Mouse (Mus musculus) heart, embryonic 11.5 days (tissue): Measurements from ENCODE around the gene Cpt1b. TPM values are rescaled to one million over a fixed set of nuclear protein-coding genes. Genes with fewer than 3 reads are reported as not detected.

Source experiments
- ATAC-seq: fragments of 200-750 bp; cut with Nextera tagmentation; replicated peaks from 2 replicates; pipeline ENCODE4 v1.8.0; 2017; ENCODE audit warnings: moderate library complexity; ENCODE audit not compliant: insufficient number of reproducible peaks, low FRiP score, low TSS enrichment
- H3K27ac ChIP-seq: fragments of 300-500 bp; sonication (generic); 2 replicates; pipeline ENCODE4 v1.5.1; 2014; ENCODE audit warnings: mild to moderate bottlenecking, low read depth, low read length
- H3K27me3 ChIP-seq: fragments of 300-500 bp; sonication (generic); 2 replicates; pipeline ENCODE4 v1.6.1; 2014; ENCODE audit warnings: mild to moderate bottlenecking, low read length, mixed read lengths; ENCODE audit not compliant: control insufficient read depth, insufficient read depth
- H3K36me3 ChIP-seq: fragments of 300-500 bp; sonication (generic); 2 replicates; pipeline ENCODE4 v1.6.1; 2014; ENCODE audit warnings: mild to moderate bottlenecking, low read length, moderate library complexity, mixed read lengths; ENCODE audit not compliant: control insufficient read depth, insufficient read depth
- H3K4me1 ChIP-seq: fragments of 300-500 bp; sonication (generic); 2 replicates; pipeline ENCODE4 v1.6.1; 2014; ENCODE audit warnings: low read length; ENCODE audit not compliant: control insufficient read depth, insufficient read depth
- H3K4me2 ChIP-seq: fragments of 300-500 bp; sonication (generic); 2 replicates; pipeline ENCODE4 v1.6.1; 2014; ENCODE audit warnings: mild to moderate bottlenecking, moderate library complexity
- H3K4me3 ChIP-seq: fragments of 300-500 bp; sonication (generic); 2 replicates; pipeline ENCODE4 v1.5.1; 2014; ENCODE audit warnings: low read depth, low read length
- H3K9ac ChIP-seq: fragments of 300-500 bp; sonication (generic); 2 replicates; pipeline ENCODE4 v1.6.1; 2014; ENCODE audit warnings: mild to moderate bottlenecking, low read depth, low read length, moderate library complexity
- H3K9me3 ChIP-seq: fragments of 300-500 bp; sonication (generic); replicated peaks from 2 replicates; pipeline ENCODE4 v1.6.1; 2016; ENCODE audit warnings: low read length; ENCODE audit not compliant: control insufficient read depth
- WGBS: fragments of 180-500 bp; shearing (Covaris S2); extraction: QIAGEN DNeasy Blood & Tissue Kit; methylation state at CpG from one replicate; pipeline ENCODE4 v1.1.7; 2014; ENCODE audit not compliant: insufficient replicate concordance; 5-methylcytosine and 5-hydroxymethylcytosine counted together
- polyA plus RNA-seq: library from polyadenylated mRNA; unstranded; fragments of >200 nt; fragmentation: Nextera tagmentation; extraction: Ambion mirVana; gene quantifications from 2 replicates; pipeline ENCODE4 v1.2.1, GENCODE M21; 2014

Gene Cpt1b
- polyA plus RNA-seq, 1 experiment from 2014 or later: 111 TPM

DNA sequence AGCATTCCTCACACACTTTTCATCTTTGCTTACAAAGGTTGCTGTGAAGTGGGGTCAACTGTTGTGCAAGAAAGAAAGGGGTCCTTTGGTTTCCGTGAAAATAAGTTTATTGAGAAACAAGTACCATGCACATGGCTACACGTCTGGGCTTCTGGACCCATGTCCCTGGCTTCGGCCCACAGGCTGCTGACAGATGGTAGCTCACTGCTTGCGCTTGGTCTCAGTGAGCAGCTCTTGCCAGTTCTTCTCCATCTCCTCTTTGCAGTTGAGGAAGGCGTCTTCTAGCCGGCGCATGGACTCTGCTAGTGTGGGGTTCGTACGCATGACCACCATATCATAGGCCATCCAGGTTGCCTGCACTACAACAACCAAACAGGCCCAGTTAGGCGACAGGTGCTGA, 35.6 kb downstream of the Cpt1b start:
- H3K9ac ChIP-seq: no peak overlapping the region
- no peaks in the 10 kb centered on the region for H3K4me1 ChIP-seq
- ATAC-seq: no peak
- H3K36me3 ChIP-seq: no peaks in the 10 kb centered on the region
- no peak overlapping the region for H3K4me2 ChIP-seq
- H3K9me3 ChIP-seq: no peaks in the 10 kb centered on the region
- WGBS: 81% methylated on average over 10 of the region's 10 CpGs
- H3K27me3 ChIP-seq: peaks cover 10% of the 10 kb centered on the region
- H3K4me3 ChIP-seq: no peak overlapping the region
- no peak overlapping the region for H3K27ac ChIP-seq

DNA sequence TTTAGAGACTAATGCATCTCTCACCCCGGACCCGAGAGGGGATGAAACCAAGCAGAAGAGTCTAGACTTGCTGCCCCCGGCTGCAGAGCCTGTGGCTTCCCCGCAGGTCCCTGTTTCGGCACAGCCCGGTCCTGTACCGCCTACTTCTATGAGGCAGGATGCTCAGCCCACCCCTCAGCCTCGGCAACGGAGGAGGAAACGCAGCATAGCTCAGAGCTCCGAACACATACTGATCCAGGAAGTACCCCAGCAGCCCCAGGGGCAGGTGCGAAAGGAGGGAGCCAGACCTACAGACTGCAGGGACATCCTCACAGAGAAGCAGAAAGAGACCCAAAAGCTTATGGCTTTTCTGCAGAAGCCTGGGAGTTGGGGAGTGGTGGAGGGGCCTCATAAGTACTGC, 38.5 kb downstream of the Cpt1b start:
- H3K27me3 ChIP-seq: peaks cover 10% of the 10 kb centered on the region
- no peaks in the 10 kb centered on the region for H3K36me3 ChIP-seq
- no peaks in the 10 kb centered on the region for H3K4me1 ChIP-seq
- ATAC-seq: no peak
- H3K4me2 ChIP-seq: no peak overlapping the region
- WGBS: 34% methylated on average over 12 of the region's 12 CpGs
- no peaks in the 10 kb centered on the region for H3K9me3 ChIP-seq
- H3K27ac ChIP-seq: no peak overlapping the region
- no peak overlapping the region for H3K4me3 ChIP-seq
- H3K9ac ChIP-seq: no peak overlapping the region

DNA sequence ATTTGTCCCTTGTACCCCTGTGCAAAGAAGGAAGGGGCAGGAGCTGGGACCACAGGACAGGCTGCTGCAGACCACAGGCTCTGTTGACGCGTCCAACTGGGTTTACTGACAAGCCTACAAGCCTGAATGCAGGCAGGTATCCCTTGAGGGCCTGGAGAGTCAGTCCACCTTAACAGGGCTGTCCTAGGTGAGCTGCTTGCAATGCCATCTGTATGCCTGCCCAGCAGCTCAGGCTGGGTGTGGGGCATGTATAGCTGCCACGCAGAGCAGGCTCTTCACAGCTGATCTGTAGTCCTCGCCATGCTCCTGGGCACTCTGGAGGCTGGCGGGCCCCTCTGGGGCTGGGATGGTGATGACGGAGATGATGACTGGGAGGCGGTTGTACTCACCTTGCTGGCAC, 41.0 kb downstream of the Cpt1b start, which contains the start of gene Klhdc7b:
Klhdc7b (plus strand) TSS at position 301 of the 400 bp plus-strand sequence.
- Histone ChIP-seq H3K4me3 (no peak within 1 kb of the TSS), H3K9ac (no peak within 1 kb of the TSS), H3K4me2 (no peak within 1 kb of the TSS), H3K4me1 (no peaks in the 10 kb centered on the region; the same call in 1 of the 2 replicates), H3K9me3 (no peaks in the 10 kb centered on the region), H3K36me3 (no peaks in the 10 kb centered on the region), H3K27me3 (peaks cover 18% of the 10 kb centered on the region), H3K27ac (no peak within 1 kb of the TSS)
- 74% methylated on average over 7 of the region's 7 CpGs for WGBS
- ATAC-seq: no peak

DNA sequence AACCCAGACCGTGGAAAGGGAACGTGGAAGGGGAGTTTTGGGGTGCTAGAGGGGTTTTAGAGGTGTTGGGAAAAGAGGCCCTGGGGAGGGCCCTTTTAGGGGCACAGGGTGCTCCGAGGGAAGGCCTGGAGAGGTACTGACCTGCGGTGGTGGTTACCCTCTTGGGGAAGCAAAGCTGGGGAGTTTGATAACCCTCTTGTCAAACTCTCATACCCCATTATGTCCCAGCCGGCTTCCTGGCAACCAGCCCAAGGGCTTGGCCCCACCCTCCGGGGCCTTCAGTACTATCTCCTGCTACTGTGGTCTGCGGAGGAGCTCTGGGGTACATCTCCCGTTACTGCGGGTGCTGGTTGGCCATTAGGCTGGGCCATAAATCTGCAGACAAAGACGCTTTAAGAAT, 46.2 kb downstream of the Cpt1b start:
- 6% methylated on average over 10 of the region's 10 CpGs for WGBS
- no peaks in the 10 kb centered on the region for H3K36me3 ChIP-seq
- peak overlapping the region; percentile 54; the same call in 1 of the 2 replicates for H3K9ac ChIP-seq
- H3K27ac ChIP-seq: no peak overlapping the region
- H3K4me1 ChIP-seq: peaks cover 16% of the 10 kb centered on the region
- peak overlapping the region; percentile 75 for H3K4me2 ChIP-seq
- no peak for ATAC-seq
- peak overlapping the region; percentile 48 for H3K4me3 ChIP-seq
- H3K9me3 ChIP-seq: no peaks in the 10 kb centered on the region
- H3K27me3 ChIP-seq: peaks cover 46% of the 10 kb centered on the region

DNA sequence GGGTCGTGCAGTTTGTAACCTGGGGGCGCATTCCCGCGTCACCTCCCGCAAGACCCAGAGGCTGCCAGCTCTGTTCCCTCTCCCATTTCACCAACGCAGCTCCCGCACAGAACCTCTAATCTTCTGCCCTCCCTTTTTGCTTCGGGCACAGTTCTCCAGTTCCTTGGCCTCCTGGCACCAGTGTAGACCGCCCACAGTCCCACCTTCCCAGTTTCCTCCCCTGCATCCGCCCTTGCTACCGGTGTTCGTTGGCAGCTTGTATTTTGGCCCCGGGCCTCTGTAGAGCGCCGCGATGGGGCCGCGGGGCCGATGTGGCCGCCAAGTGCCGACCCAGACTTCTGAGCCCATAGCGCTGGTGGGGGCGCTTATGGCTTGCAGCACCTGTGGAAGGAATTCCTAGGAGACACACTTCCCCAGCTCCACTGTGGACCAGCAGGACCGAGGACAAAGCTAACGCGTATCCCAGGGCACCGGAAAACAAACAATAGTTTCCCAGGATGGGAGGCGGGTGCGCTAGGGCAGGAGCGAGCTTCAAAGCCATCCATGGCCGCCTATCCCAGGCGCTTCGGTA, 46.7 kb downstream of the Cpt1b start, which contains the start of gene Odf3b:
Odf3b (minus strand) TSS at position 452 of the 571 bp plus-strand sequence.
- Histone ChIP-seq H3K9me3 (no peaks in the 10 kb centered on the region), H3K9ac (peak within 1 kb of the TSS; percentile 54), H3K27ac (no peak within 1 kb of the TSS), H3K27me3 (peaks cover 46% of the 10 kb centered on the region), H3K4me3 (peak within 1 kb of the TSS; percentile 48), H3K4me2 (peak within 1 kb of the TSS; percentile 75), H3K4me1 (peaks cover 19% of the 10 kb centered on the region), H3K36me3 (no peaks in the 10 kb centered on the region)
- ATAC-seq: no peak
- 2% methylated on average over 33 of the region's 33 CpGs for WGBS

DNA sequence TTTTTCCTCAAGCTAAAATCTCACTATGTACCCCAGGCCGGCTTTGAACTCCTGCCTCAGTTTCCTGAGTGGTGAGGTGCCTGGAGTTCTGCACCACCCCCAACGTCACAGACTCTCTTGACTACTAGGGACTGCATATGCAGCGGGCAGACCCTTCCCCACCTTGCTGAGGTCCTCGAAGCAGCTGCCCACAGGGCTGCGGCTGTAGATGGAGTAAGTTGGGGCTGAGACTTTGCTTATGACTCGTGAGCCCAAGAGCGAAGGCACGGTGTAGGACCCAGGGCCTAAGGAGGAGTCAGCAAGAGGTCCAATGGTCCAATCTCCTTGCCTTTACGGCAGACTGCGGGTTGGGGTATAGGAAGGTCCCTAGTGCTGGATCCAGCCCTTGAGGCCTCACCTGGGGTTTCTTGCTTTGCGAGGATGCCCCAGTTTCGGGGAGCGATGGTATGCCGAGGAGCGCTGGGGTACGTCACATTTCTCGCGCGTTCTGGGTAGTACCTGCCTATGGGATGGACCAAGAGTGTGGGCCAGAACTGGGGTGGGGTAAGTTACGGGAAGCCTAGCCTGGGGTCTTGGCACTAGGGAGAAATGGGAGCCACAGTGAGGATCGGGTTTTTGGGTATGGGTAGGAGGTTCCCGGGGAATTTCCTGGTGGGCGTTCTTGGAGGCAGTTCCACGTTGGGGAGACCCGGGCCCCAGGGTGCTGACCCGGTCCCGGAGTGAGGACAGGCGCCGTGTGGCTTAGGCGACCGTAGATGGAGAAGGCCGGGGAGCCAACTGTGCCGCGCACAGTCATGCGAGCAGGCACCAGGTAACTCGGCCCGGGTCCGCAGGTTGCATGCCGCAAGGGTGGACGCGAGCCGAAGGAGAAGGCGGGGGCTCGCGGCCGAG, 47.5 kb downstream of the Cpt1b start:
- 14% methylated on average over 46 of the region's 46 CpGs for WGBS
- no peak for ATAC-seq
- Histone ChIP-seq H3K36me3 (no peaks in the 10 kb centered on the region), H3K27ac (no peak overlapping the region), H3K4me1 (peaks cover 20% of the 10 kb centered on the region), H3K9ac (peak overlapping the region; percentile 54), H3K27me3 (peaks cover 46% of the 10 kb centered on the region), H3K9me3 (no peaks in the 10 kb centered on the region), H3K4me3 (peak overlapping the region; percentile 48), H3K4me2 (peak overlapping the region; percentile 75)

DNA sequence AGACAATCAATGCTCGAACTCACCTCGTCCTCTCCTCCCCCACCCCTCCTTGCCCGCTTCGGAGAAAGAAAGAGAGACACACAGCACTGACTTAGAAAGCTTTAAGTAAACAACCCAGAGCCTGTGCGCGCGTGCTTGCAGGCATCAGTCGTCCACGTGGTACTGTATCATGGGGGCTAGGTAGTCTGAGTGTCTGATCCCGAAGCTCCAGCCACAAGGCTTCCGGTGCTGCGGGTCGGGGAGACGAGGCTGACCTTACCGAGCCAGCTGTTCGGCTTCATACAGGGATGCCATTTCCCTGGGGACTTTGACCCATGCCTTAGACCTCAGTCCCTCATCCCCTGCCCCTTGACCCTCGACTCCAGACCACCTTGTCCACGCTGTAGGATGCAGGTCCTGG, 48.3 kb downstream of the Cpt1b start:
- Histone ChIP-seq H3K4me2 (peak overlapping the region; percentile 31), H3K4me1 (peaks cover 25% of the 10 kb centered on the region), H3K36me3 (no peaks in the 10 kb centered on the region), H3K9ac (no peak overlapping the region), H3K9me3 (no peaks in the 10 kb centered on the region), H3K4me3 (peak overlapping the region; percentile 14; the same call in 1 of the 2 replicates), H3K27me3 (peaks cover 46% of the 10 kb centered on the region), H3K27ac (no peak overlapping the region)
- ATAC-seq: no peak
- 3% methylated on average over 18 of the region's 18 CpGs for WGBS

DNA sequence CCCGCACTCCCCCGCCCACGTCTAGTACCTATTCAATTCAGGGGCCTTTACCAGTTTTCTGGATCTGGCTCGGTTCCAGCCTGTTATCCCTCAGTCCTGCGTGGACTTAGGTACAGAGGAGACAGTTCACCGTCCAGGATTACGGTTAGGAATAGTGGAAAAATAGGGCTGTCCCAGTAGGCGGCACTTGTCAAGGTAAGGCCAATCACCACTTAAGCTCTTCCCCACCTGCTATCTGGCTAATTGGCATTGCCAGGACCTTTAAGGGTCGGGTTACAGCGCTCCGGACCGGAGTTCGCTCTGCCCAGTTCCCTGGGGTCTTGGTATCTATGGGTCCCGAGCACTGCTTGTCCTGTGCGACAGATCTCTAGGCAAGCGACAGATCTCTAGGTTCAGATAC, 48.7 kb downstream of the Cpt1b start, which contains the start of gene Tymp:
Tymp (minus strand) TSS at position 83 of the 400 bp plus-strand sequence.
- peak within 1 kb of the TSS; percentile 31 for H3K4me2 ChIP-seq
- peaks cover 43% of the 10 kb centered on the region for H3K27me3 ChIP-seq
- WGBS: 15% methylated on average over 16 of the region's 16 CpGs

More for the DNA sequence above, 48.7 kb downstream of the Cpt1b start, which contains the start of gene Tymp:
- H3K4me1 ChIP-seq: peaks cover 25% of the 10 kb centered on the region
- peaks cover 4% of the 10 kb centered on the region for H3K36me3 ChIP-seq
- no peak within 1 kb of the TSS for H3K27ac ChIP-seq
- no peaks in the 10 kb centered on the region for H3K9me3 ChIP-seq
- H3K4me3 ChIP-seq: peak within 1 kb of the TSS; percentile 14; the same call in 1 of the 2 replicates
- no peak within 1 kb of the TSS for H3K9ac ChIP-seq
- ATAC-seq: no peak
